Mouse (Mus musculus): ENCODE data around the gene Alox12b. TPM values are rescaled to one million over a fixed set of nuclear protein-coding genes. Genes with fewer than 3 reads are reported as not detected.

The Alox12b gene
- total RNA-seq, 1 experiment: 0.22 TPM

DNA sequence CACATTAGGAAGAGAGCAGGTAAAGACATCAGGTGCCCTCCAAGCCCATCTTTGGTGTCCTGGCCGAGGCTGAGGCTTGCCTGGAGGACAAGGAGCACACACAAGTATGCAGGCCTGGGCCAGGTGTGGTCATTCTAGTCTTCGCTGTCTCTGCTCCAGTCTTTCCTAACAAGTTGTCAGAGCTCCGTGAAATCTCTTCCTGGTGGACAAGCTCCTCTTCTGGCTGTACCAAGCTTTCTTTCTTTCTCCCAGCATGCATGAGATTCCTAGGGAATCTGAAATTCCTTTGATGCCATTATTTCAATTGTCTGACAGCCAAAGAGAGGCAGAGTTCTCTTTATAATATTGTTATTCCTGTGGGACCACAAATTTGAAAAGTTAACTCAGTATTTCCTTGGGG lies 22.7 kb downstream of the Alox12b start:
- in situ Hi-C loops (cut with MboI; ENCODE audit: low sequenced_read_pairs in 2 of 2, unreplicated experiment in 2 of 2): no loop called here

DNA sequence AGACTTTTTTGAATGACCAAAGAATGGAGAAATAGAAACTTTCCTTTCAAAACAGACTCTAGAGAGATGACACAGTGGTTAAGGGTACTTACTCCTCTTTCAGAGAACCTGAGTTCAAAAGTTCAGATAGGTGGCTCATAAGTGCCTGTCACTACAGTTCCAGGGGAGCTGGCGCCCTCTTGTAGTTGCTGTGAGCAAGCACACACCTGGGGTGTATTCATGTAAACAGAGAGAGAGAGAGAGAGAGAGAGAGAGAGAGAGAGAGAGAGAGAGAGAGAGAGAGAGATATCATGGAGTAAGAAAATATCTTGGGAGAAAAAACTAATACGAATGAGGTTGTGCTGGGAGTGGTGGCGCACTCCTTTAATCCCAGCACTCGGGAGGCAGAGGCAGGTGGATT lies 23.3 kb downstream of the Alox12b start:
- TF ChIP-seq HCFC1 (IDR thresholded peaks at IDR 0.05; ENCODE audit: borderline replicate concordance, insufficient read depth, low read length) (no peak), ZNF384 (IDR thresholded peaks at IDR 0.05; ENCODE audit: low read depth, low read length) (no peak), CHD2 (IDR thresholded peaks at IDR 0.05; ENCODE audit: low read depth, low read length) (no peak), ZC3H11A (IDR thresholded peaks at IDR 0.05; ENCODE audit: borderline replicate concordance, low read depth, low read length) (no peak), MAFK (IDR thresholded peaks at IDR 0.05; ENCODE audit: insufficient read depth, low read depth, low read length) (no peak)
- Histone ChIP-seq H3K4me3 (ENCODE audit: insufficient read depth in 1 of 2, low read depth in 1 of 2, low read length in 2 of 2, poor library complexity in 1 of 2, severe bottlenecking in 1 of 2) (no peak overlapping the region), H3K9ac (ENCODE audit: insufficient read depth, low read depth, low read length, poor library complexity, severe bottlenecking) (no peak overlapping the region), H3K36me3 (ENCODE audit: control insufficient read depth, insufficient read depth, low read length, poor library complexity, severe bottlenecking) (no peaks in the 10 kb centered on the region), H3K9me3 (ENCODE audit: control insufficient read depth, insufficient read depth, low read depth, low read length) (no peaks in the 10 kb centered on the region), H3K4me1 (ENCODE audit: control insufficient read depth in 2 of 2, insufficient read depth in 2 of 2, low read length in 2 of 2, poor library complexity in 1 of 2) (no peaks in the 10 kb centered on the region), H3K27ac (ENCODE audit: insufficient read depth, low read depth, low read length, poor library complexity, severe bottlenecking) (no peak overlapping the region)
- in situ Hi-C loops (cut with MboI; ENCODE audit: low sequenced_read_pairs in 2 of 2, unreplicated experiment in 2 of 2): no loop called here
- DNase-seq (ENCODE audit: low read depth, low spot score): no peak

More for the DNA sequence above, 22.7 kb downstream of the Alox12b start:
- no peak for TF ChIP-seq ZNF384 (IDR thresholded peaks at IDR 0.05; ENCODE audit: low read depth, low read length)
- no peak for TF ChIP-seq ZC3H11A (IDR thresholded peaks at IDR 0.05; ENCODE audit: borderline replicate concordance, low read depth, low read length)
- no peak for TF ChIP-seq HCFC1 (IDR thresholded peaks at IDR 0.05; ENCODE audit: borderline replicate concordance, insufficient read depth, low read length)
- no peak for TF ChIP-seq CHD2 (IDR thresholded peaks at IDR 0.05; ENCODE audit: low read depth, low read length)
- TF ChIP-seq MAFK (IDR thresholded peaks at IDR 0.05; ENCODE audit: insufficient read depth, low read depth, low read length): no peak
- DNase-seq (ENCODE audit: low read depth, low spot score): no peak
- Histone ChIP-seq H3K4me3 (ENCODE audit: insufficient read depth in 1 of 2, low read depth in 1 of 2, low read length in 2 of 2, poor library complexity in 1 of 2, severe bottlenecking in 1 of 2) (no peak overlapping the region), H3K36me3 (ENCODE audit: control insufficient read depth, insufficient read depth, low read length, poor library complexity, severe bottlenecking) (no peaks in the 10 kb centered on the region), H3K9me3 (ENCODE audit: control insufficient read depth, insufficient read depth, low read depth, low read length) (no peaks in the 10 kb centered on the region), H3K27ac (ENCODE audit: insufficient read depth, low read depth, low read length, poor library complexity, severe bottlenecking) (no peak overlapping the region), H3K9ac (ENCODE audit: insufficient read depth, low read depth, low read length, poor library complexity, severe bottlenecking) (no peak overlapping the region), H3K4me1 (ENCODE audit: control insufficient read depth in 2 of 2, insufficient read depth in 2 of 2, low read length in 2 of 2, poor library complexity in 1 of 2) (no peaks in the 10 kb centered on the region)

- in situ Hi-C loops (cut with MboI; ENCODE audit: low sequenced_read_pairs in 2 of 2, unreplicated experiment in 2 of 2): no loop called here
- TF ChIP-seq HCFC1 (IDR thresholded peaks at IDR 0.05; ENCODE audit: borderline replicate concordance, insufficient read depth, low read length) (no peak), CHD2 (IDR thresholded peaks at IDR 0.05; ENCODE audit: low read depth, low read length) (no peak), MAFK (IDR thresholded peaks at IDR 0.05; ENCODE audit: insufficient read depth, low read depth, low read length) (no peak), ZC3H11A (IDR thresholded peaks at IDR 0.05; ENCODE audit: borderline replicate concordance, low read depth, low read length) (no peak), ZNF384 (IDR thresholded peaks at IDR 0.05; ENCODE audit: low read depth, low read length) (no peak)
- Histone ChIP-seq H3K9me3 (ENCODE audit: control insufficient read depth, insufficient read depth, low read depth, low read length) (no peaks in the 10 kb centered on the region), H3K36me3 (ENCODE audit: control insufficient read depth, insufficient read depth, low read length, poor library complexity, severe bottlenecking) (no peaks in the 10 kb centered on the region), H3K9ac (ENCODE audit: insufficient read depth, low read depth, low read length, poor library complexity, severe bottlenecking) (no peak overlapping the region), H3K4me1 (ENCODE audit: control insufficient read depth in 2 of 2, insufficient read depth in 2 of 2, low read length in 2 of 2, poor library complexity in 1 of 2) (no peaks in the 10 kb centered on the region), H3K4me3 (ENCODE audit: insufficient read depth in 1 of 2, low read depth in 1 of 2, low read length in 2 of 2, poor library complexity in 1 of 2, severe bottlenecking in 1 of 2) (no peak overlapping the region), H3K27ac (ENCODE audit: insufficient read depth, low read depth, low read length, poor library complexity, severe bottlenecking) (no peak overlapping the region)
- no peak for DNase-seq (ENCODE audit: low read depth, low spot score)
These were observed 28.2 kb downstream of the Alox12b start for GRCm38 (mm10) chr11:69185031-69185430.

GRCm38 (mm10) chr11:69185936-69186335 lies 29.1 kb downstream of the Alox12b start:
- in situ Hi-C loops (cut with MboI; ENCODE audit: low sequenced_read_pairs in 2 of 2, unreplicated experiment in 2 of 2): no loop called here
- no peak for DNase-seq (ENCODE audit: low read depth, low spot score)
- H3K36me3 ChIP-seq (ENCODE audit: control insufficient read depth, insufficient read depth, low read length, poor library complexity, severe bottlenecking): no peaks in the 10 kb centered on the region

More at GRCm38 (mm10) chr11:69185936-69186335, 29.1 kb downstream of the Alox12b start:
- Histone ChIP-seq H3K27ac (ENCODE audit: insufficient read depth, low read depth, low read length, poor library complexity, severe bottlenecking) (no peak overlapping the region), H3K4me3 (ENCODE audit: insufficient read depth in 1 of 2, low read depth in 1 of 2, low read length in 2 of 2, poor library complexity in 1 of 2, severe bottlenecking in 1 of 2) (no peak overlapping the region), H3K9ac (ENCODE audit: insufficient read depth, low read depth, low read length, poor library complexity, severe bottlenecking) (no peak overlapping the region), H3K4me1 (ENCODE audit: control insufficient read depth in 2 of 2, insufficient read depth in 2 of 2, low read length in 2 of 2, poor library complexity in 1 of 2) (no peaks in the 10 kb centered on the region), H3K9me3 (ENCODE audit: control insufficient read depth, insufficient read depth, low read depth, low read length) (no peaks in the 10 kb centered on the region)
- TF ChIP-seq ZC3H11A (IDR thresholded peaks at IDR 0.05; ENCODE audit: borderline replicate concordance, low read depth, low read length): no peak
- no peak for TF ChIP-seq HCFC1 (IDR thresholded peaks at IDR 0.05; ENCODE audit: borderline replicate concordance, insufficient read depth, low read length)
- no peak for TF ChIP-seq CHD2 (IDR thresholded peaks at IDR 0.05; ENCODE audit: low read depth, low read length)
- TF ChIP-seq ZNF384 (IDR thresholded peaks at IDR 0.05; ENCODE audit: low read depth, low read length): no peak
- no peak for TF ChIP-seq MAFK (IDR thresholded peaks at IDR 0.05; ENCODE audit: insufficient read depth, low read depth, low read length)
